Mouse (Mus musculus) hindbrain, embryonic 12.5 days (tissue): ENCODE data around the gene Defb23. TPM values are rescaled to one million over a fixed set of nuclear protein-coding genes. Genes with fewer than 3 reads are reported as not detected.

Source experiments
- ATAC-seq: fragments of 200-750 bp; cut with Nextera tagmentation; 2 replicates; pipeline ENCODE4 v1.8.0; 2017; ENCODE audit warnings: moderate TSS enrichment; ENCODE audit not compliant: low FRiP score
- H3K27ac ChIP-seq: fragments of 300-500 bp; sonication (generic); 2 replicates; pipeline ENCODE4 v1.5.1; 2016; ENCODE audit warnings: mild to moderate bottlenecking
- H3K27me3 ChIP-seq: fragments of 300-500 bp; sonication (generic); 2 replicates; pipeline ENCODE4 v1.6.1; 2016; ENCODE audit warnings: mild to moderate bottlenecking
- H3K36me3 ChIP-seq: fragments of 300-500 bp; sonication (generic); 2 replicates; pipeline ENCODE4 v1.6.1; 2016; ENCODE audit warnings: mild to moderate bottlenecking
- H3K4me1 ChIP-seq: fragments of 300-500 bp; sonication (generic); 2 replicates; pipeline ENCODE4 v1.6.1; 2016
- H3K4me2 ChIP-seq: fragments of 300-500 bp; sonication (generic); replicated peaks from 2 replicates; pipeline ENCODE4 v1.6.1; 2016; ENCODE audit warnings: mild to moderate bottlenecking
- H3K4me3 ChIP-seq: fragments of 300-500 bp; sonication (generic); 2 replicates; pipeline ENCODE4 v1.5.1; 2016; ENCODE audit warnings: mild to moderate bottlenecking
- H3K9ac ChIP-seq: fragments of 300-500 bp; sonication (generic); 2 replicates; pipeline ENCODE4 v1.6.1; 2016; ENCODE audit warnings: mild to moderate bottlenecking, moderate library complexity
- H3K9me3 ChIP-seq: fragments of 300-500 bp; sonication (generic); replicated peaks from 2 replicates; pipeline ENCODE4 v1.6.1; 2016; ENCODE audit warnings: mild to moderate bottlenecking
- WGBS: fragments of 180-500 bp; shearing (Covaris S2); methylation state at CpG from one replicate; pipeline ENCODE4 v1.1.7; 2016; 5-methylcytosine and 5-hydroxymethylcytosine counted together
- polyA plus RNA-seq: library from polyadenylated mRNA; unstranded; fragments of >200 nt; fragmentation: Nextera tagmentation; extraction: Ambion mirVana; gene quantifications from 2 replicates; pipeline ENCODE4 v1.2.1, GENCODE M21; 2016

Gene Defb23
- polyA plus RNA-seq, result not detected in 2 replicates

- WGBS, result 99% methylated on average over 3 of the region's 3 CpGs
- H3K4me3 ChIP-seq, result no peak within 1 kb of the TSS
- H3K9ac ChIP-seq, result no peak within 1 kb of the TSS
- no peaks in the 10 kb centered on the region for H3K4me1 ChIP-seq
- no peak for ATAC-seq
- no peak within 1 kb of the TSS for H3K4me2 ChIP-seq
- H3K27ac ChIP-seq, result no peak within 1 kb of the TSS
- H3K27me3 ChIP-seq, result no peaks in the 10 kb centered on the region
- H3K9me3 ChIP-seq, result 0 out of 2 replicates have a peak, but pooled peaks cover 3% of the 10 kb centered on the region
- no peaks in the 10 kb centered on the region for H3K36me3 ChIP-seq
Observed at GRCm38 (mm10) chr2:152464570-152465150, at the start of gene Defb23. Defb23 (minus strand) TSS chr2:152464620.

- Histone ChIP-seq H3K4me2 (no peak within 1 kb of the TSS), H3K27me3 (no peaks in the 10 kb centered on the region), H3K4me1 (no peaks in the 10 kb centered on the region), H3K9ac (no peak within 1 kb of the TSS), H3K36me3 (no peaks in the 10 kb centered on the region), H3K9me3 (no peaks in the 10 kb centered on the region), H3K4me3 (no peak within 1 kb of the TSS), H3K27ac (no peak within 1 kb of the TSS)
- WGBS, result 61% methylated on average over 1 of the region's 1 CpGs
- ATAC-seq, result no peak
Observed at GRCm38 (mm10) chr2:152511592-152511991, 47.2 kb upstream of the Defb23 start, which contains the start of gene Defb26. Defb26 (minus strand) TSS chr2:152511692.

GRCm38 (mm10) chr2:152503950-152504349 lies 39.5 kb upstream of the Defb23 start:
- no peak overlapping the region for H3K27ac ChIP-seq
- no peak for ATAC-seq
- WGBS, result 92% methylated on average over 2 of the region's 2 CpGs
- no peak overlapping the region for H3K4me3 ChIP-seq
- no peaks in the 10 kb centered on the region for H3K4me1 ChIP-seq
- no peaks in the 10 kb centered on the region for H3K27me3 ChIP-seq
- H3K9ac ChIP-seq, result no peak overlapping the region
- no peak overlapping the region for H3K4me2 ChIP-seq
- no peaks in the 10 kb centered on the region for H3K9me3 ChIP-seq
- no peaks in the 10 kb centered on the region for H3K36me3 ChIP-seq

GRCm38 (mm10) chr2:152500863-152501229 lies 36.4 kb upstream of the Defb23 start:
- no peak overlapping the region for H3K4me3 ChIP-seq
- H3K36me3 ChIP-seq, result no peaks in the 10 kb centered on the region
- H3K27me3 ChIP-seq, result no peaks in the 10 kb centered on the region
- 79% methylated on average over 6 of the region's 6 CpGs for WGBS
- H3K4me1 ChIP-seq, result no peaks in the 10 kb centered on the region
- no peak overlapping the region for H3K9ac ChIP-seq
- H3K4me2 ChIP-seq, result no peak overlapping the region
- H3K27ac ChIP-seq, result no peak overlapping the region
- no peak for ATAC-seq
- no peaks in the 10 kb centered on the region for H3K9me3 ChIP-seq

GRCm38 (mm10) chr2:152500204-152500862 lies 35.9 kb upstream of the Defb23 start:
- no peak overlapping the region for H3K9ac ChIP-seq
- H3K27me3 ChIP-seq, result no peaks in the 10 kb centered on the region
- 78% methylated on average over 7 of the region's 7 CpGs for whole genome bisulfite sequencing
- no peaks in the 10 kb centered on the region for H3K4me1 ChIP-seq
- no peaks in the 10 kb centered on the region for H3K9me3 ChIP-seq
- no peak overlapping the region for H3K4me2 ChIP-seq
- no peaks in the 10 kb centered on the region for H3K36me3 ChIP-seq
- H3K27ac ChIP-seq, result no peak overlapping the region
- no peak overlapping the region for H3K4me3 ChIP-seq
- no peak for ATAC-seq

GRCm38 (mm10) chr2:152498020-152498419 lies 33.6 kb upstream of the Defb23 start:
- ATAC-seq, result no peak
- no peak overlapping the region for H3K4me2 ChIP-seq
- no peaks in the 10 kb centered on the region for H3K36me3 ChIP-seq
- H3K9me3 ChIP-seq, result no peaks in the 10 kb centered on the region
- H3K27me3 ChIP-seq, result no peaks in the 10 kb centered on the region
- 77% methylated on average over 6 of the region's 6 CpGs for WGBS
- H3K4me1 ChIP-seq, result no peaks in the 10 kb centered on the region
- no peak overlapping the region for H3K9ac ChIP-seq
- no peak overlapping the region for H3K27ac ChIP-seq
- no peak overlapping the region for H3K4me3 ChIP-seq

GRCm38 (mm10) chr2:152493151-152493550 lies 28.7 kb upstream of the Defb23 start:
- no peak for ATAC-seq
- Histone ChIP-seq H3K27ac (no peak overlapping the region), H3K4me3 (no peak overlapping the region), H3K9ac (no peak overlapping the region), H3K9me3 (no peaks in the 10 kb centered on the region), H3K4me2 (no peak overlapping the region), H3K36me3 (no peaks in the 10 kb centered on the region), H3K4me1 (no peaks in the 10 kb centered on the region), H3K27me3 (no peaks in the 10 kb centered on the region)
- 73% methylated on average over 6 of the region's 6 CpGs for WGBS

- no peak within 1 kb of the TSS for H3K9ac ChIP-seq
- H3K27ac ChIP-seq, result no peak within 1 kb of the TSS
- H3K4me1 ChIP-seq, result no peaks in the 10 kb centered on the region
- ATAC-seq, result no peak
- no peak within 1 kb of the TSS for H3K4me3 ChIP-seq
- no peaks in the 10 kb centered on the region for H3K27me3 ChIP-seq
- no peak within 1 kb of the TSS for H3K4me2 ChIP-seq
- H3K36me3 ChIP-seq, result no peaks in the 10 kb centered on the region
- no peaks in the 10 kb centered on the region for H3K9me3 ChIP-seq
Observed at GRCm38 (mm10) chr2:152490038-152490437, 25.6 kb upstream of the Defb23 start, which contains the start of gene Defb22. Defb22 (minus strand) TSS chr2:152490138.

- no peak for ATAC-seq
- no peaks in the 10 kb centered on the region for H3K4me1 ChIP-seq
- WGBS, result 78% methylated on average over 2 of the region's 2 CpGs
- no peak overlapping the region for H3K4me3 ChIP-seq
- H3K9me3 ChIP-seq, result no peaks in the 10 kb centered on the region
- no peak overlapping the region for H3K9ac ChIP-seq
- no peak overlapping the region for H3K4me2 ChIP-seq
- no peaks in the 10 kb centered on the region for H3K36me3 ChIP-seq
- H3K27ac ChIP-seq, result no peak overlapping the region
- no peaks in the 10 kb centered on the region for H3K27me3 ChIP-seq
Observed at GRCm38 (mm10) chr2:152487024-152487423, 22.6 kb upstream of the Defb23 start.

GRCm38 (mm10) chr2:152481726-152482125 lies 17.3 kb upstream of the Defb23 start:
- Histone ChIP-seq H3K27ac (no peak overlapping the region), H3K9ac (no peak overlapping the region), H3K9me3 (no peaks in the 10 kb centered on the region), H3K27me3 (no peaks in the 10 kb centered on the region), H3K4me3 (no peak overlapping the region), H3K4me1 (no peaks in the 10 kb centered on the region), H3K36me3 (no peaks in the 10 kb centered on the region), H3K4me2 (no peak overlapping the region)
- no peak for ATAC-seq
- WGBS, result 93% methylated on average over 7 of the region's 7 CpGs

GRCm38 (mm10) chr2:152480881-152481280 lies 16.5 kb upstream of the Defb23 start:
- H3K9me3 ChIP-seq, result no peaks in the 10 kb centered on the region
- no peaks in the 10 kb centered on the region for H3K4me1 ChIP-seq
- H3K27me3 ChIP-seq, result no peaks in the 10 kb centered on the region
- H3K9ac ChIP-seq, result no peak overlapping the region
- H3K36me3 ChIP-seq, result no peaks in the 10 kb centered on the region
- no peak for ATAC-seq
- no peak overlapping the region for H3K27ac ChIP-seq
- 83% methylated on average over 3 of the region's 3 CpGs for WGBS
- H3K4me2 ChIP-seq, result no peak overlapping the region
- no peak overlapping the region for H3K4me3 ChIP-seq

- no peaks in the 10 kb centered on the region for H3K9me3 ChIP-seq
- no peaks in the 10 kb centered on the region for H3K27me3 ChIP-seq
- H3K36me3 ChIP-seq, result no peaks in the 10 kb centered on the region
- H3K4me1 ChIP-seq, result no peaks in the 10 kb centered on the region
- H3K4me3 ChIP-seq, result no peak within 1 kb of the TSS
- H3K27ac ChIP-seq, result no peak within 1 kb of the TSS
- 60% methylated on average over 2 of the region's 2 CpGs for WGBS
- no peak within 1 kb of the TSS for H3K4me2 ChIP-seq
- ATAC-seq, result no peak
- H3K9ac ChIP-seq, result no peak within 1 kb of the TSS
Observed at GRCm38 (mm10) chr2:152476763-152477162, 12.3 kb upstream of the Defb23 start, which contains the start of gene Defb20. Defb20 (plus strand) TSS chr2:152477063.

GRCm38 (mm10) chr2:152472434-152472833 lies 8.0 kb upstream of the Defb23 start:
- Histone ChIP-seq H3K4me3 (no peak overlapping the region), H3K9me3 (no peaks in the 10 kb centered on the region), H3K4me1 (no peaks in the 10 kb centered on the region), H3K36me3 (no peaks in the 10 kb centered on the region), H3K4me2 (no peak overlapping the region), H3K27me3 (no peaks in the 10 kb centered on the region), H3K9ac (no peak overlapping the region), H3K27ac (no peak overlapping the region)
- ATAC-seq, result no peak
- 32% methylated on average over 3 of the region's 3 CpGs for WGBS
